In the genomic region with DNA sequence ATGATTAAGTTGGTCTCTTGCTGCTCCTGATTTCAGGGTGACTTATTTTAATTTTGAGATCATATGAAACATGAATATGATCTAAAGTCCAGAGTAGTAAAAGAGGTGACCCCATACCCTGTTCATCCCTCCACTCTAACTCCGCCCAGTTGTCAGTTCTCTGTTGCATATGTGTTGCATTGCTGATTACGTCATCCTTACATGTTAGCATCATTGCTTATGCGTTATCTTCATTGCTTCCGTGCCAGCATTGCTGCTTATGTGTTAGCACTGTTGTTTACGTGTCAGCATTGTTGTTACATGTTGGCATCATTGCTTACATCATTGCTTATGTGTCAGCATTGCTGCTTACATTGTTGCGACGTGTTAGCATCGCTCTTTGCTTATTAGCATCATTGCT, we compare ENCODE assay signal across 15 mouse cellular contexts. TPM values are rescaled to one million over a fixed set of nuclear protein-coding genes. Genes with fewer than 3 reads are reported as not detected.
DNase-seq lines count a peak whose midpoint lies in the region; ATAC-seq and TF ChIP-seq lines count a peak whose summit lies in the region.
"Had no signal": no experiment of that assay in that cellular context is flagged by ENCODE, and none has a peak within 500 bp of the region (broad histone marks: within the 10 kb centered on the region; RNA-seq: fewer than 3 reads in every experiment).

No protein-coding gene starts in this region.

- peaks cover 55% of the 10 kb centered on the region for H3K4me1 ChIP-seq in heart, adult 2 months (ENCODE audit: control insufficient read depth, insufficient read depth, low read length)
- H3K4me1 ChIP-seq in neural tube, embryonic 13.5 days (replicated peaks), result peaks cover 67% of the 10 kb centered on the region

- peaks cover 3% of the 10 kb centered on the region for H3K79me2 ChIP-seq in heart, adult 2 months (replicated peaks; ENCODE audit: control insufficient read depth, insufficient read depth, low read length)
- H3K79me2 ChIP-seq in myocyte (ENCODE audit: control insufficient read depth, insufficient read depth), result peaks cover 77% of the 10 kb centered on the region

- no peak overlapping the region for H3ac ChIP-seq in myocyte (ENCODE audit: control insufficient read depth, insufficient read length)

- no peaks in the 10 kb centered on the region for H3K9me3 ChIP-seq in neural tube, embryonic 13.5 days
- H3K9me3 ChIP-seq: G1E had no signal

- intact Hi-C loops in heart, adult 2 months (cut with DNase I), result no loop called here
- intact Hi-C loops in heart, postnatal 36 days (cut with DNase I), result no loop called here

- peaks cover 21% of the 10 kb centered on the region for H3K36me3 ChIP-seq in heart, adult 2 months (ENCODE audit: control insufficient read depth, insufficient read depth, low read length)
- H3K36me3 ChIP-seq in neural tube, embryonic 13.5 days, result no peaks in the 10 kb centered on the region; the same call in 1 of the 2 replicates
- H3K36me3 ChIP-seq in myocyte (ENCODE audit: control insufficient read depth, insufficient read depth), result no peaks in the 10 kb centered on the region

- TF ChIP-seq EP300 in heart, adult 2 months (IDR thresholded peaks at IDR 0.05; ENCODE audit: insufficient read depth, low read depth, low read length), result no peak

- H3K4me2 ChIP-seq in neural tube, embryonic 13.5 days, result no peak overlapping the region
- H3K4me2 ChIP-seq in myocyte (ENCODE audit: low read depth), result no peak overlapping the region

- TF ChIP-seq POLR2A in heart, adult 2 months (IDR thresholded peaks at IDR 0.05; ENCODE audit: insufficient read depth, low read depth, low read length), result no peak
- TF ChIP-seq POLR2A in myocyte (IDR thresholded peaks at IDR 0.05; ENCODE audit: insufficient read length, low read depth), result no peak

- no peak overlapping the region for H3K4me3 ChIP-seq in heart, adult 2 months
- H3K4me3 ChIP-seq in layer of hippocampus, adult 2 months, result no peak overlapping the region
- no peak overlapping the region for H3K4me3 ChIP-seq in neural tube, embryonic 13.5 days
- no peak overlapping the region for H3K4me3 ChIP-seq in myocyte

- no peaks in the 10 kb centered on the region for H3K27me3 ChIP-seq in heart, adult 2 months (ENCODE audit: control insufficient read depth, insufficient read depth, low read length)
- no peaks in the 10 kb centered on the region for H3K27me3 ChIP-seq in neural tube, embryonic 13.5 days
- no peaks in the 10 kb centered on the region for H3K27me3 ChIP-seq in myocyte (ENCODE audit: control insufficient read depth, insufficient read depth, insufficient read length)

- no peak for ATAC-seq in neural tube, embryonic 13.5 days (ENCODE audit: low read depth)

- TF ChIP-seq CTCF in heart, adult 2 months (IDR thresholded peaks at IDR 0.05), result no peak
- no peak for TF ChIP-seq CTCF in layer of hippocampus, adult 2 months (conservative IDR thresholded peaks at IDR 0.05)

- no peak for DNase-seq in heart, adult 2 months
- DNase-seq in heart, postnatal 36 days, result no peak
- DNase-seq in layer of hippocampus, adult 2 months (ENCODE audit: low spot score in 2 of 2), result no peak
- DNase-seq in layer of hippocampus, postnatal 10 days (ENCODE audit: low spot score in 2 of 2), result no peak
- DNase-seq in neural tube, embryonic 10.5 days (ENCODE audit: extremely low spot score, low spot score), result no peak
- DNase-seq in adipocyte (ENCODE audit: low spot score), result no peak
- DNase-seq: adrenal gland, postnatal 36 days; cerebellum, postnatal 14 days; gastrocnemius, postnatal 10 days; liver; right cerebral cortex, postnatal 25 days; thymus, adult 18-20 months had no signal

- peak overlapping the region; percentile 99 for H3K27ac ChIP-seq in heart, adult 2 months
- H3K27ac ChIP-seq in layer of hippocampus, adult 2 months, result peak overlapping the region; percentile 87
- 0 out of 2 replicates have a peak overlapping the region, but pooled peaks have one; percentile 77 for H3K27ac ChIP-seq in neural tube, embryonic 13.5 days (replicated peaks)

- H3K9ac ChIP-seq in heart, adult 2 months (ENCODE audit: low read depth, low read length), result peak overlapping the region; percentile 62
- H3K9ac ChIP-seq in neural tube, embryonic 13.5 days, result no peak overlapping the region

- 67% methylated on average over 8 of the region's 8 CpGs for WGBS in heart, adult 2 months
- WGBS in neural tube, embryonic 13.5 days, result 88% methylated on average over 8 of the region's 8 CpGs

TF ChIP-seq in myocyte, 11 proteins besides CTCF, POLR2A, EP300 and RAD21:
- TF ChIP-seq USF1 (IDR thresholded peaks at IDR 0.05; ENCODE audit: low read depth), result no peak
- no peak for TF ChIP-seq MYOG (IDR thresholded peaks at IDR 0.05; ENCODE audit: control insufficient read depth in 1 of 3, insufficient read depth in 1 of 3, insufficient read length in 2 of 3, low read depth in 2 of 3)
- TF ChIP-seq TCF3 (IDR thresholded peaks at IDR 0.05; ENCODE audit: insufficient read length, low read depth), result no peak
- no peak for TF ChIP-seq MYOD1 (IDR thresholded peaks at IDR 0.05; ENCODE audit: control insufficient read depth in 1 of 3, insufficient read length in 2 of 3, low read depth in 2 of 3)
- TF ChIP-seq SRF (IDR thresholded peaks at IDR 0.05; ENCODE audit: control insufficient read depth, insufficient read length, low read depth), result no peak
- TF ChIP-seq CEBPB (IDR thresholded peaks at IDR 0.05; ENCODE audit: insufficient read depth, poor library complexity, severe bottlenecking), result peak; percentile 84
- TF ChIP-seq E2F4 (IDR thresholded peaks at IDR 0.05; ENCODE audit: insufficient read depth), result no peak
- TF ChIP-seq MAX (IDR thresholded peaks at IDR 0.05; ENCODE audit: low read depth), result no peak

RNA-seq across cellular contexts. Expression of a gene that starts 51.8 kb away (rescaled TPM):
- total RNA-seq in heart, adult 2 months (2021), result 100 to 1,000 TPM; 276 to 302 TPM
- 170 and 204 TPM in 2 replicates for polyA plus RNA-seq in heart, adult 2 months (2012; rRNA removed)
- total RNA-seq in heart, postnatal 36 days (2021), result 100 to 1,000 TPM; 305 to 315 TPM
- 100 to 1,000 TPM; 255 to 260 TPM for total RNA-seq in layer of hippocampus, adult 2 months (2021)
- total RNA-seq in layer of hippocampus, postnatal 10 days (2021), result 100 to 1,000 TPM; 207 to 210 TPM
- polyA plus RNA-seq in neural tube, embryonic 13.5 days (2015; fragmentation: Nextera tagmentation; extraction: Ambion mirVana), result 43.4 and 44.3 TPM in 2 replicates
- polyA plus RNA-seq in myocyte (2012; fragmentation: generic; extraction: Trizol), result 60.8 TPM
